Mouse (Mus musculus): ENCODE results near the gene Fam133b. TPM values are rescaled to one million over a fixed set of nuclear protein-coding genes. Genes with fewer than 3 reads are reported as not detected.
A peak's percentile ranks its signal among the peaks of the same experiment; 100 is the strongest.

The Fam133b gene
- 37.8 and 40.9 TPM in 2 replicates for polyA plus RNA-seq (2015; fragmentation: Nextera tagmentation; extraction: Ambion mirVana)

DNA sequence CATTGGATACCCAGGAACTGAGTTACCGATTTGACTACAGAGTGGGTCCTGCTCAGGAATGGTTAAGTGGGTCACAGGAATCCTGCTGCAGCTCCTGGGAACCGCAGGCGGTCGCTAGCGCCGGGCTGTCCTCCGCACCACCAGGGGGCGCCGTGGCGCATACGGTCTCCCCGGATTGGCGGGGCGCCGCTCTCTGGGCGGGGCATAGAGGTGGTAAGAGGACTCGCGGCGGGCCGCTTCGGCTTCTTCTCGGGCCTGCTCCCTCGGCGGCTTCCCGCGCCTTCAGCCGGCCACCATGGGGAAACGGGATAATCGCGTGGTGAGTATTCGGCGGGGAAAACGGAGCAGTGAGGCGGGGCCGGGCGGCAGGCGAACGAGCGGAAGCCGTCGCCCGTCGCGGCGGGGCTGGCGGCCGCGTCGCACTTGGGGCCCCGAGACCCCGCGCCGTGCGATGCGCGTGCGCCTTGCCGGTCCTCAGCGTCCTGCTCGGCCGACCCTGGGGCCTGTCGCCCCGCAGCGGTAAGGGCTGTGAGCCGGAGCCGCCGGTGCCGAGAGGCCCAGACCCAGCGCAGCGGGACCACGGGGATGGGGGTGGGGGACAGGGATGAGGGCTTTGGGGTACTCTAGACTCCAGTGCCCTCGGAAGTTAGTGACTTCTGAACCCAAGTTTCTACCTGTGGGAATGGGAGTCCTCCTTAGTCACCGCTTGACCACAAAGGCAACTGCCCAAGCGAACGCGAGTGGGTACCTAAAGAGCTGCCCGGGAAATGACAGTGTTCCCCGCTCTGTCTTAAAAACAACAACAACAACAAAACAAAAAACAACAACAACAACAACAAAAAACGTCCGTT lies at the start of gene Fam133b:
Gene Fam133b (plus strand): TSS at position 205 of the 851 bp plus-strand sequence.
- DNase-seq (ENCODE audit: low spot score), result peak; percentile 92

DNA sequence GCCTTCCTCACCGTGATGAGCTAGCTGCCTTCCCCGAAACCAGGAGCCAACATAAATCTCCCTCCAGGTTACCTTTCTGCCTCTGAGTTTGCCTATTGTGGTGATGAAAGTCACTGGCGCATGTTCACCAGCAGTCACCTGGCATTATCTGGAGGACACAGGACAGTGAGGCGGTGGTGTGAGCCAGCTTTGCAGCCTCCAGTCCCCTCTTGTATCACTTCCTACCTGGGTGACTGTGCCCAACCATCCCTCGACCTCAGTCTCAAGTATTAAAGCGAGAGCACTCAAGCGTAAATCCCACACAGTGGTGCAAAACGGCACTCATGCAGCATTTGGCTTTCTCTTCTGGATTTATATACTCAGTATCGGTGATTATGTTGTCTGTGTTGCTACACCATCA lies 49.7 kb upstream of the Fam133b start:
- no peak for DNase-seq (ENCODE audit: low spot score)

DNA sequence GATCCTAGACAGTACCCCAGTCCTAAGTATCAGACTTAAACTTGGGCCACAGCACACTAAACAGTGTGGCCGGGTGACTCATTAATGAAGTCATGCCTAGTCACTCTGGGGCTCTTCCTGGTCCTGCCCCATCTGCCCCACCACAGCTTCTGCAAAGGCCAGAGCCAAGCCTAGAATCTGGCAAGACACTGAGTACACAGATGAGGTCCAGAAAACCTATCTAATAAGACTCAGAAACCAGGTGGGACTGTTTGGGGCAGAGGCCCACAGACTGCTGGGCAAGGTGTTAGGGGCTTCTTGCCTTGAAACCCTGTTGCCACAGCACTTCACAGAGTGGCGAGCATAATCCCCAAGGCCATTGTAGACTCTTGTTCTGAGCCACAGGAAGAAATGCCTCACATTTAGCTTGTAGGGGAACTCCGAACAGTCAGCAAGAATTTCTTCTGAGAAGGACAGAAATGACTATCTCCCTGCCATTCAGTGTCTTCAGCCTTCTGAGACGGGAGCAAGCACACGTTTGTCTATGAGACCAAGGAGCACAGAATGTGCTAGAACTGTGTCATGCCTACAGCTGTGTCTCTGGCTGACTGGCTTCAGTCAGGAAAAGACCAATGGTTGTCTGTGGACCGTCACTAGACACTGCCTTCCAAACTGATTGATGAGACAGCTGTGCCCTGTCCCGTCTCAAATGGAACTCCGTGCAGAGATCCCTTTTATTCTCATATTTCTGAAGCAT lies 49.0 kb upstream of the Fam133b start:
- no peak for DNase-seq (ENCODE audit: low spot score)

DNA sequence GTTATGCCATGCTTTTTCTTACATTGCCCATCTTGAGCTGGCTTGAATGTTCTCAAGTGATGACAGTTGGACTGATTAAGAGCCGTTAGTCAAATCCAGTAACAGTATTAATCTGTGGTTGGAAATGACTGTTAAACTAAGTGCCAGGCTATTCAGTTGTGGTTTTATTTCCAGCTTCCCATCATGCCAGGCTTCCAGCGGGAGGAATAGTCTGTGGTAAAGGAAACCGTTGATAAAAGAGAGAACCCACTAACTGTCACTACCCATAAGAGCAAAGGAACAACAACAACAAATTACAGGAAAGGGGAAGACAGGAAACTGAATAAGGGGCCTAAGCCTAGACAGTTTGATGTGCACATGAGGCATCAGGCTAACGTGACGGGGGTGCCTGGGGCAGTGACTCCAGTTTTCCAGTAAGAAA lies 46.1 kb upstream of the Fam133b start:
- DNase-seq (ENCODE audit: low spot score), result peak; percentile 57

DNA sequence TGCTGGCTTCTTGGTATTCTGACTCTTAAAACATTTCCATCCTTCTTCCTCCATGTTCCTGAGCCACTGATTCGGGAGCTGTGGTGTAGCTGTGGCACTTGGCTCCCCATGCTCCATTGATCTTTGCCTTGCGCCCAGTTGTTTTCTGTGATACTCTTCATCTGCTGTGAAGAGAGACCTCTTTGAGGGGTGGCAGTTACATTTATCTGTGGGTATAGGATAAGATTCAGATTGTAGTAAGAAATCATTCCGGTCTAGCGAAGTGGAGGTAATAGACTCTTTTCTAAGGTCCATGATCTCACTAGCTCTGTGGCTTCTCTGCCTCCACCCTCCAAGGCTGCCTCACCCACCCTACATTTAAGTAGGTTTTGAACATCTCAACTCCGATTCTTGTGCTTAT lies 43.3 kb upstream of the Fam133b start:
- DNase-seq (ENCODE audit: low spot score), result no peak

DNA sequence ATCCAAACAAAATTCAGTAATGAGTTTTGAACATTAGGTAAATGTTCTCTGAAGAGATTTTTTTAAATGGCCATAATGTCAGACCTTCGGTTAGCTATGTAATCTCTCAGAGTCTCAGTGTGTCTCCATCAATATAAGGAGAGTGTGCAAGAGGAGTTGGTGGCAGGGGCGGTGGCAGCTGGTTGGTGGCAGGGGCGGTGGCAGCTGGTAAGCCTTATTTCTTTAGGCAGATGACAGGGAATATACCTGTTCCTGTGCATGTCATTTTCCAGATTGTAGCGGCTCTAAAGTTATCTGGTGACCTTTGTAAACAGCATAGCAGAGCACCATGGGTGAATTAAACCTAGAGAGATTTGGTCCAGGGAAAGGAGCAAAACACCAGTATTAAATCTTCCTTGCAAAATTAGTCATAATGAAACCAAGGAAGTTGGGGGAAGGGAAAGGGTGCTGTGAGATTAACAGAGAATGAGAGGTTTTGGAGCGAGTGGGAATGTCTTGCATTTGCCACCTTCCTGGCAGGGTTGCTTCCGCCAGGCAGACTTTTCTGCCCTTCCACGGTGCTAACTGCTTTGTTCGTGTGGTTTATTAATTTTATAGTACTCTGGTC lies 42.6 kb upstream of the Fam133b start:
- DNase-seq (ENCODE audit: low spot score), result no peak

DNA sequence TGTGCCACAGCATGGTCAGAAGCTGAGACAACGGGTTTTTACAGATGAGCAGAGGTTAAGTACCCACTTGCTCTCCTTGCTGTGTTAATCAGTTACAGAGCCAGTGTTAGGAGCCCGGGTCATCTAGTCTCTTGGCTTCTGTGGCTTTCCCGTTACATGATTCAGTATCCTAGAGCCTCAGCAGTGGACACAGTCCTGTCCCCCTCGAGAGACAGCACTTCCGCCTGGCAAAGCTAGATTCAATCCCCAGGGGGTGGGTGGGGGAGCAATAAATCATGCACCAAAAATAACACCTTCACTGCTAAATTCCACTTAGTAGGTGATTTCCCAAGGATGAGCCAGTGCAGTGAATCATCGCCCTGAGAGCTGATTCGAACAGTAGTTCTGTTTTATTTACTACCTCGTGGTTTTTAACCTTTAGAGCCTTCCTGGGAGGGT lies 42.0 kb upstream of the Fam133b start:
- no peak for DNase-seq (ENCODE audit: low spot score)

DNA sequence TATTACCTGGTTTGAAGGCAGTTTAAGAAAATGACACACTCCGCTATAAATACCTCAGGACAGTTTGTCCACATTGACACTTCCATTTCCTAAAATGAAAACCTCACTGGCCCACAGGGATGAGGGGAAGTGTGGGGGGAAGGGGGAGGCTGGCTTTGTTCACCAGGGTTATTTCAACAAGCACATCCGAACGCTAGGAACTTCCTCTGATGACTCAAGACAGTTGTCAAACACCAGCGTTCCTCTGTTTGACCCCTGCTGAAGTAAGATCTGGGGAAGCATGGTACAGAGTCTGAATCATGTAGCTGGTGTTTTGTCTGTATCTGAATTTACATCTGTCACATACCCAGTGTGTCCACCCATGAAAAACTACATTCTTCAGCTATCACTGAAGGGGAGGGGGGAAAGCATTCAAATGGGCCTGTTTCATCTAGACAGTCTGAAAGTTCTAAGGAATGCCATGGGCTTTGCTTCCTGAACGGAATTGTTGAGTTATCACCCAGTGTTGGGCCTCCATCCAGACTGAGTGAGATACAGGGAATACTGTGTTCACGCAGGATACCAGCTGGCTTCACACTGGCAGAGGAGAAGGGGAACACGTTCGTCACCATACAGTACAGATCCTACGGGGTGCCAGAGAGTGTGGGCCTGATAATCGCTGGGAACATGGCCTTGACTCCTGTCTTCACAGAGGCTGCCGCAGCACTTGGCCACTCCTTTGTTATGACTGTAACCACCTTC lies 40.9 kb upstream of the Fam133b start:
- DNase-seq (ENCODE audit: low spot score), result peak; percentile 33

DNA sequence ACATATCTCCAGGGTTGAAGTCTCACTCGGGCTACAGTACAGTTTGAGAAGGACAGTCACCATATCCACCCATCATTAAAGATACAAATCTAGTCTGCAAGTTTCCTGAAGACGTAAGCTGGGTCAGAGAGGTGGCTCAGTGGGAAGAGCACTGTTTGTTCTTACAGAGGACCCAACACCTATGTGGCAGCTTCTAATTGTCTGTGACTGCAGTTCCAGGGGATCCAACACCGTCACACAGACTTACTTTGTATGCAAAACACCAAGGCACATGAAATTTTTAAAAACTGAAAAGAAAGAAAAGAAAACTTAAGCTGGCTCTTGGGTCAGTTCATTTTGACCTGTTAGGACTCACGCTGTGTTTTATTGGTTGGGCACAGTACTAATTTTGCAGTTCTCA lies 40.3 kb upstream of the Fam133b start:
- DNase-seq (ENCODE audit: low spot score), result no peak

DNA sequence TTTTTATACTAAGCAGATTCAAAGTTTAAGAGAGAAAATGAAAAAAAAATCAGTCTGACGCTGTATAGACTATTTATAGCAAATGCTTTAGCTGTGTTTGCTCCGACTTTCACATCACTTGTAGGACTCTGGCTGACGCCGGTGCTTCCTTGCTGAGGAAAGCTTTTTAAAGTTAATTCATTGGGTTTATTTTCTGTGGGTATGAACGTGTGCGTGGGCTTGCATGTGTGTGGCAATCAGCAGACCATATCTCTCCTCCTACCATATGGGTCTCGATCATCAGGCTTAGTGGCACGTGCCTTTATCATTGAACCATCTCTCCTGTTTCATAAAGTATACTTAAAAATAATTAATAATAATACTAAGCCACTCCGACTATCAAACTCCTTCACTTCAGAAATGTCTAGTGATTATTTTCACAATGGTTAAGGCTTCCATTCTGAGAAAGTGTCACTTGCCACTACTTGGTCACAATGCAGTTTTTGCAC lies 39.8 kb upstream of the Fam133b start:
- DNase-seq (ENCODE audit: low spot score), result no peak

DNA sequence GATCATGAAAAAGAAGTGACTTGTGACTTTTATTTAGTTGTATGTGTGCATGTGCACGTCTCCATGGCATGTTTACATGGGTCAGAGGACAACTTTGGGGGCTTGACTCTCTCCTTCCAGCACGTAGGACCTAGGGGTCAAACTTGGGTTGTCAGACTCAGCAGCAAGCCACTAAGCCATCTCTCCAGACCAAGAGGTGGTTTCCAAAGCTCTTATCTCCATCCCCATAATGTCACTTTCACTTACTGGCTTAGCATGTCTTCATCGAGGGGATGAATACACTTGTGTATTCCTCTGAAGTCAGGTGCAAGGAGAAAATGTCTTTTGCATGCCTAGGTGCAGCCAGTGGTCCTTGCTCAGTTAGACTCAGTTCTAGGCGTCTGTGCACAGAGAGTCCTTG lies 39.2 kb upstream of the Fam133b start:
- DNase-seq (ENCODE audit: low spot score), result no peak

DNA sequence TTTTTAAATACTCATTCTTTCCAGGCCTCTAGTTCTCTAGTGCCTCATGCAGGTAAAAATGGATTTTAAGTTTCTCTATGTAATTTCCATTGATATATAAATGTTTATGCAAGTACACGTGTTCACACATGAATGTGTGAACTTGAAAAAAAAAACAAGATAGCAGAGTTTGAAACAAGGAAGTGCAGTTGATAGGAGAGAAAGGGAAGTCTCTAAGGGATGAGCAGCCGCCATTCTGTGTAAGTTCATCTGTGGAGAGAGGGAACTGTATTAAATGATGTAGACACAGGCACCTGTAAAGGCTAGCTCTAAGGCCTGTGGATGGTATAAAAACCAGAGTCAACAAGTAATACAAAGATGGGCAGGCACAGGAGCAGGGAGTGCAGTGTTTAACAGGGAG lies 38.1 kb upstream of the Fam133b start:
- no peak for DNase-seq (ENCODE audit: low spot score)

DNA sequence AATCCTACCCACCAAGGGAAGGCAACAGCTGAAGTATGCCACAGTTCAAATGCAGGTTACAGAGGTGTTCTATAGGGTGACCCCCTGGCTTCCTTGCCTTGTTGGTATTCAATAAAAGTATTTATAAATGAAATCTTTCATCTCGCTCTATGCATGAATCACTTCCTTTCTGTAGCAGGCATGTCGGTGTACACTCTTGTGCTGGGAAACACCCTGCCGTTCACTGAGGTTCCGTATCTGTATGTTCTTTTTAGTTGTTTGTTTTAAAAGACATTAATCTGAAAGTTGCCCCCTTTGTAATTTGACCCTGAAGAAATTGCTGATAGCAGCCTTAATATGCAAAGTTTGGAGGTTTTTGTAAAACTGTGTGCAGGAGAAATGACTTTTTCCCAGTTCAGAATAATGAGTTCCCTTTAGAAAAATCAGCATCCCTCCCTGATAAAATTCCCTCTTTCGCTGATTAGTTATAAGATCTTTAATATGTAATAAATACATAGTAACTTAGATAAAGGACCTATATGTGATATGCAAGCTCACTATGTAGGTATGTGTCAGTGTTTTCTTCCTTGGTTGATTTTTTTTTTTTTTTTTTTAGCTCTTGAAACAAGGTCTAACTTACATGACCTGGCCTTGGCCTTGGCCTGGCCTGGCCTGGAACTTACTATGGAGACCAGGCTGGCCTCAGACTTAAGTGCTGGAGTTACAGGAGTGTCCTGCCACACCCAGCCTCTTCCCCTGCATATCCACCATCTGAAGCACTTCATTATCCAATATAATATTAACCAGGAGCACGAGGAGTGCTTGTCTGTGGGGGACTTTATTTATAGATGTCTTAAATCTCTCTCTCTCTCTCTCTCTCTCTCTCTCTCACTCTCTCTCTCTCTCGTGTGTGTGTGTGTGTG lies 34.9 kb upstream of the Fam133b start:
- DNase-seq (ENCODE audit: low spot score), result no peak

DNA sequence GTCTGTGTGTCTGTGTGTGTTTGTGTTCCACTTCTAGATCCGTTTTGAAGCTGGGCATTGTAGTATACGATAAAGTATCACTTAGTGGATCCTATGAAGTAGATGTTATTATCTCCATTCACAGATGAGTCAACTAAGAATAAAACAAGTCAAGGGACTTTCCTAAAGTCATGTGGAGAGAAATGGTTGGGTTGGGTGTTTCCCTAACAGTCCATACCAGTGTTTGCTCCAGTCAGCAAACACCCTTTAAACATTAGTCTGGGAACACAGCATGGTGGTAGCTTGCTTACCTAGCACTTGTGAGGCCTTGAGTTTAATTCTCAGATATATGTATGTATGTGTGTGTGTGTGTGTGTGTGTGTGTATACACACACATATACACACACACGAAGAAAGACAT lies 34.1 kb upstream of the Fam133b start:
- no peak for DNase-seq (ENCODE audit: low spot score)

DNA sequence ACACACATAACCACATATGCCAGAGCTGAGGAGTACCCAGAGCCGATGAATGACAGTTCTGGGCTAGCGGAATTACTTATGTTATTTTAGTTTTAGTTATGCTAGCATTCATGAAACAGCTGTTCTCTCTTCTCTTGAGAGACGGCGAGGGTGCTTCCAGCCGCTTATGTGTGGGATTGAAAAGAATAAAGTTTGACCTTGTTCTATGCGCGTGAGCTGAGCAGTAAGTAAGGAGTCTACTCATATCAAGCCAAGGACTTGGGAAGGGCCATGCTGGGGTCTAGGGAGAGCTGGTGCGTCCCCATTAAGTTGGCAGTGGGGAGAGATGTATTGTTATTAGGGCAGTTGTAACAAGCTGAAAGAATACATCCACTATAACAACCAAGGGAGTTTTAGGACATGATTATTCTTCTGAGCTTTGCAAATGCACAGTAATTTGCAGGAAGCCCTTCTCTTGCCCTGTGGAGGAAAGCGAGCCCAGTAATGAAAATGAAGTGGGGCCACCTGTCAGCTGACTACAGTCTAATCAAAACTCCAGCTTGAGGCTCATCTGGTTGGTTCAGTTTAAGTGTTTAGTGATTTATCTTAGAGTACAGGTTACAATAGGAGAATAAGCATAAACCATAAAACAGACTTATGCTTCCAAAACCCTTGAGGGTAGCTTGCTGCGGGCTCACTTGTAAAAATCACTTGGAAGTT lies 32.4 kb upstream of the Fam133b start:
- no peak for DNase-seq (ENCODE audit: low spot score)

DNA sequence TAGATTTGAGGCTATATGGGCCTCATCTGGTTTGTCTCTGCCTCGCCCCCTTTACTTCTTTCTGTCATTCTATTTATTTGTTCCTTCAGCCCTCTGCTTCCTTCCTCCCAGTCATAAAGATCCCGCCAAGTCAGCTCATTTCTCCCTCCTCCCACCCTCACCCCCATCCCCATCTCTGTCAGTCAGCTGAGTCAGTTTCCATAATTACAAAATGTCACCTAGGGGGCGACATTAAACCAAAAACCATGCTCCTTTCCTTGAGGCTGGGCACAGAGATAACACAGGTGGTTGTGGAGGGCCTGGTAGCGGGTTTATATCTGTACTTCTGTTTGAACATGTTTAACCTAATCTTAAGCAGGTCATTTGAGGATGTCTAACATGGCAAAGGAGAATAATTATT lies 31.0 kb upstream of the Fam133b start:
- DNase-seq (ENCODE audit: low spot score), result peak; percentile 60

DNA sequence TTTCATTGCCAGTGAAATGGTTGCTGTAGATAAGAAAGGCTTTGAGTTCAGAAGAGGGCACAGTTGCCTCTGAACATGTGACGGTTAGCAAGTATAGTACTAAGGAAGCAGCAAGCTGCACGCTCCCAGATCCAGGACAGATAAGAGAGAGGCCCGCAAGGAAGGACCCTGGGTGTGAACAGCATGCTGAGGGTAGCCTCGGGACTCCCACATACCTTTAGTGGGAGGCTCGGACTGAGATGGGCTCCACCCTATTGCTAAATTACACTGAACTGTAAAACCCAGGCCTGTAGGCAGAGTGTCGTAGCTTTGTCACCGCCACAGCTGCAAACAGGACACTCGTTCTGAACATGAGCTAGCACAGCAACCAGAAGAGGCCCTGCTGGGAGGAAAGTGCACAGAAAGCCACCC lies 28.7 kb upstream of the Fam133b start:
- DNase-seq (ENCODE audit: low spot score), result no peak

DNA sequence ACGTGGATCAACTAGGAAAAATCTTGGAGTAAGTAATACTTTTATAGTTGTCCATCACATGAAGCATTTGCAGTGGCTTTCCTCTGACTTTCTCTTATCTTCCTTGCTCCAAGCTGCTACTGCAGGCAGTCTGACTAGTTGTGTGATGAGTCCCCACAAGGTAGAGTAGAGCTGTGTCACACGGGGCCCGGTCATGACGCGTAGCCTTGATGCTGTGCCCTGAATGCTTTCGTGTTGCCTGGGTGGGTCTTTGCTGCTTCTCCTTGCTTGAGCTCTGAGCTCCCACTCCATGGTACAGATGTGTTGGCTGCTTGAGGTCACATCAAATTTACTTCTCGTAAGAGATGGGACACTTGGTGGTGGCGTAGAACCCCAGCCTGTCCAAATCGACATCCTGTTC lies 28.2 kb upstream of the Fam133b start:
- DNase-seq (ENCODE audit: low spot score), result no peak

DNA sequence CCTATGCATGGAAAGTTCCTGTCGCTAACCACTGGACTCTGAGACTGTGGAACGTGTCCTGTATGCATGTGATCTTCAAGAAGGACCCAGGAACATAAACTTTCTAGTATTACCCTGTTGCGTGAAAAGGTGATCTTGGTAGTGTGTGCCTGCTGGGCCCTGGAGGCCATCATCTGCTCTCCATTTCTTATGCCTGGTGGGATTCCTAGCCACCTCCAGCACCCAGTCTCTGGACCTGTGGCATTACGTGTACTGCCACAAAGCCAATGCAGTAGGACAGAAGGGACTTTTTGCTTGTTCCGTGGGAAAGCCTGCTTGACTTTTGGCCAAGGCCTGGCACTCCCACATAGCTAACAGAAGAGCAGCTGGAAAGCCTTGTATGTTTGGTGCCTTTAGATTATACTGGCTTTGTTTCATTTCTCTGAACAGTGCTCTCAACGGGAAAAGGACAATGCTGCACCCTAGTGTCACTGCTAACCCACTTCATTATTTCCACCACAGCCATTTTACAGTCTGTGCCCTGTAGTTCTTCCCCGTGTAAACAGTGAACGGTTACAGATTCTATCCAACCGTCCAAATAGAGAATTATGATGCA lies 27.1 kb upstream of the Fam133b start:
- peak; percentile 47 for DNase-seq (ENCODE audit: low spot score)
